In genomic region chr10:117434871-117435733, GRCm38 (mm10) we compare ENCODE assay signal across 1 mouse cellular context.
A peak's percentile ranks its signal among the peaks of the same experiment; 100 is the strongest.
TF ChIP-seq lines count a peak whose summit lies in the region.

No protein-coding gene starts in this region.

TF ChIP-seq in CH12.LX, 34 proteins besides CTCF, POLR2A, EP300 and RAD21 (continued from another document):
- TF ChIP-seq GABPA (IDR thresholded peaks at IDR 0.05; ENCODE audit: insufficient replicate concordance, low read depth, low read length), result no peak
- no peak for TF ChIP-seq KAT2A (IDR thresholded peaks at IDR 0.05; ENCODE audit: insufficient replicate concordance, low read length)
- TF ChIP-seq TCF12 (IDR thresholded peaks at IDR 0.05; ENCODE audit: low read depth, low read length), result peak; percentile 65; the same call in 1 of the 2 replicates
- TF ChIP-seq MEF2A (IDR thresholded peaks at IDR 0.05; ENCODE audit: borderline replicate concordance, low read depth, low read length), result no peak
- peak; percentile 55 for TF ChIP-seq USF1 (IDR thresholded peaks at IDR 0.05; ENCODE audit: low read depth, low read length)
- TF ChIP-seq NELFE (IDR thresholded peaks at IDR 0.05; ENCODE audit: low read depth, low read length), result peak; percentile 53
- TF ChIP-seq E2F4 (IDR thresholded peaks at IDR 0.05; ENCODE audit: insufficient replicate concordance, low read depth, low read length), result no peak
- TF ChIP-seq CHD2 (IDR thresholded peaks at IDR 0.05; ENCODE audit: low read length), result no peak
- TF ChIP-seq ZMIZ1 (IDR thresholded peaks at IDR 0.05; ENCODE audit: low read depth, low read length), result no peak
- TF ChIP-seq RCOR1 (conservative IDR thresholded peaks at IDR 0.05; ENCODE audit: low read depth, low read length), result no peak
- 0 out of 2 replicates have a peak, but pooled peaks have one; percentile 10 for TF ChIP-seq ETS1 (conservative IDR thresholded peaks at IDR 0.05; ENCODE audit: low read depth, low read length)
- TF ChIP-seq MAFK (IDR thresholded peaks at IDR 0.05; ENCODE audit: insufficient replicate concordance, low read length), result no peak
- peak; percentile 14; the same call in 1 of the 2 replicates for TF ChIP-seq ZNF384 (IDR thresholded peaks at IDR 0.05; ENCODE audit: low read depth, low read length)
- peak; percentile 21 for TF ChIP-seq ZC3H11A (IDR thresholded peaks at IDR 0.05; ENCODE audit: low read depth, low read length)
- no peak for TF ChIP-seq ZKSCAN1 (IDR thresholded peaks at IDR 0.05; ENCODE audit: borderline replicate concordance, low read depth, low read length)
- peak; percentile 98 for TF ChIP-seq MAX (IDR thresholded peaks at IDR 0.05; ENCODE audit: low read length)
- TF ChIP-seq MAZ (IDR thresholded peaks at IDR 0.05; ENCODE audit: low read depth, low read length), result no peak
- TF ChIP-seq TBP (conservative IDR thresholded peaks at IDR 0.05; ENCODE audit: low read depth, low read length), result peak; percentile 87
- no peak for TF ChIP-seq NRF1 (IDR thresholded peaks at IDR 0.05; ENCODE audit: low read depth, low read length)
- TF ChIP-seq JUND (conservative IDR thresholded peaks at IDR 0.05; ENCODE audit: low read depth, low read length), result 0 out of 2 replicates have a peak, but pooled peaks have one; percentile 12
- peak; percentile 27 for TF ChIP-seq HCFC1 (IDR thresholded peaks at IDR 0.05; ENCODE audit: low read depth, low read length)
- TF ChIP-seq SIN3A (IDR thresholded peaks at IDR 0.05; ENCODE audit: low read length), result peak; percentile 88
- 0 out of 2 replicates have a peak, but pooled peaks have one; percentile 31 for TF ChIP-seq CHD1 (IDR thresholded peaks at IDR 0.05; ENCODE audit: low read depth, low read length)
- 0 out of 2 replicates have a peak, but pooled peaks have one; percentile 39 for TF ChIP-seq UBTF (IDR thresholded peaks at IDR 0.05; ENCODE audit: low read depth, low read length)
- peak; percentile 61; the same call in 1 of the 2 replicates for TF ChIP-seq IRF4 (IDR thresholded peaks at IDR 0.05; ENCODE audit: low read depth, low read length)
- TF ChIP-seq ELF1 (IDR thresholded peaks at IDR 0.05; ENCODE audit: low read depth, low read length), result peak; percentile 64
